Mouse (Mus musculus) limb, embryonic 14.5 days (tissue): ENCODE measurements around the gene Dtx2. TPM values are rescaled to one million over a fixed set of nuclear protein-coding genes. Genes with fewer than 3 reads are reported as not detected.

Experiments used
- ATAC-seq: fragments of 200-750 bp; cut with Nextera tagmentation; 2 replicates; pipeline ENCODE4 v1.8.0; 2017; ENCODE audit warnings: low read depth, moderate number of reproducible peaks, moderate TSS enrichment; ENCODE audit not compliant: low FRiP score
- DNase-seq: peaks from one replicate; pipeline ENCODE4 v3.0.0-alpha.2; 2015; ENCODE audit warnings: low spot score
- H3K27ac ChIP-seq: fragments of 300-500 bp; sonication (generic); replicated peaks from 2 replicates; pipeline ENCODE4 v1.5.1; 2014; ENCODE audit warnings: low read depth, mild to moderate bottlenecking, low read length, moderate library complexity, mixed read lengths
- H3K27me3 ChIP-seq: fragments of 300-500 bp; sonication (generic); 2 replicates; pipeline ENCODE4 v1.6.1; 2014; ENCODE audit warnings: low read length, mixed read lengths; ENCODE audit not compliant: control insufficient read depth, insufficient read depth
- H3K36me3 ChIP-seq: fragments of 300-500 bp; sonication (generic); 2 replicates; pipeline ENCODE4 v1.6.1; 2014; ENCODE audit warnings: mild to moderate bottlenecking, low read length, moderate library complexity, mixed read lengths; ENCODE audit not compliant: control insufficient read depth, insufficient read depth
- H3K4me1 ChIP-seq: fragments of 300-500 bp; sonication (generic); 2 replicates; pipeline ENCODE4 v1.6.1; 2014; ENCODE audit warnings: antibody characterized with exemption, low read length, mixed read lengths; ENCODE audit not compliant: control insufficient read depth, insufficient read depth
- H3K4me2 ChIP-seq: fragments of 300-500 bp; sonication (generic); replicated peaks from 2 replicates; pipeline ENCODE4 v1.6.1; 2014; ENCODE audit warnings: low read depth, mild to moderate bottlenecking, low read length, moderate library complexity; ENCODE audit not compliant: severe bottlenecking
- H3K4me3 ChIP-seq: fragments of 300-500 bp; sonication (generic); replicated peaks from 2 replicates; pipeline ENCODE4 v1.5.1; 2014; ENCODE audit warnings: low read length
- H3K9ac ChIP-seq: fragments of 300-500 bp; sonication (generic); 2 replicates; pipeline ENCODE4 v1.6.1; 2014; ENCODE audit warnings: mild to moderate bottlenecking, low read depth, low read length, moderate library complexity; ENCODE audit not compliant: severe bottlenecking
- H3K9me3 ChIP-seq: fragments of 300-500 bp; sonication (generic); 2 replicates; pipeline ENCODE4 v1.6.1; 2016; ENCODE audit warnings: low read length; ENCODE audit not compliant: control insufficient read depth
- POLR2A ChIP-seq: fragments of 200-500 bp; IDR thresholded peaks from 2 replicates; pipeline ENCODE4 v1.8.0; 2012; ENCODE audit warnings: inconsistent platforms, mild to moderate bottlenecking, moderate library complexity, borderline replicate concordance; ENCODE audit not compliant: insufficient read depth, insufficient read length; ENCODE audit errors: extremely low read depth
- WGBS: fragments of 180-500 bp; shearing (Covaris S2); extraction: QIAGEN DNeasy Blood & Tissue Kit; methylation state at CpG from one replicate; pipeline ENCODE4 v1.1.7; 2014; 5-methylcytosine and 5-hydroxymethylcytosine counted together
- polyA plus RNA-seq, 2 experiments: library from polyadenylated mRNA; depleted of rRNA in 1 of 2; stranded (reverse) in 1 of 2; unstranded in 1 of 2; fragments of >200 nt; fragmentation: Nextera tagmentation in 1 of 2; extraction: Ambion mirVana in 1 of 2; gene quantifications; 2 replicates each; pipeline versions ENCODE4 v1.2.1 to v1.2.3; 2012 to 2014

Dtx2 gene
- polyA plus RNA-seq, 2 experiments, result 28.5 to 29.5 TPM

GRCm38 (mm10) chr5:135993381-135993965, 1.1 kb upstream of the Dtx2 start:
- 56% methylated on average over 5 of the region's 5 CpGs for whole genome bisulfite sequencing
- no peak overlapping the region for H3K4me3 ChIP-seq
- ATAC-seq, result no peak
- H3K9ac ChIP-seq, result no peak overlapping the region
- TF ChIP-seq POLR2A, result no peak
- no peak overlapping the region for H3K27ac ChIP-seq
- DNase-seq, result no peak
- H3K4me2 ChIP-seq, result no peak overlapping the region
- H3K27me3 ChIP-seq, result no peaks in the 10 kb centered on the region
- peaks cover 22% of the 10 kb centered on the region for H3K36me3 ChIP-seq
- no peaks in the 10 kb centered on the region for H3K9me3 ChIP-seq
- H3K4me1 ChIP-seq, result peaks cover 7% of the 10 kb centered on the region

DNA sequence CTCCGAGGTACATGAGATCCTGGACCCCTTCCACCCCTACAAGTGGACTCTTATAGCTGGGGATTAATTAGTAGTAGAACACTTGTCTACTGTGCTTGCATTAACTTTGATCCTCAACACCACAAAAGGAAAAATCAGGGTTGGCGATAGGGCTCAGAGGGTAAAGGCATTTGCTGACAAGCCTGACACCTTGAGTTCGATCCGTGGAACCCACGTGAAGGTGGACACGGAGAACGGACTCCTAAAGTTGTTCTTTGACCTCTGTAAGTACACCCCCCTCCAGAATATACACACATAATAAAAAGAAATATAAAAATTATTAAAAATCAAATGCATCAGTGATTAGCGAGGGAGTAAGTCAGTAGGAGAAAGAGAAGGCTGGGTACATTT, 270 bp upstream of the Dtx2 start:
- no peaks in the 10 kb centered on the region for H3K9me3 ChIP-seq
- no peak overlapping the region for H3K4me2 ChIP-seq
- H3K27me3 ChIP-seq, result no peaks in the 10 kb centered on the region
- TF ChIP-seq POLR2A, result no peak
- H3K9ac ChIP-seq, result no peak overlapping the region
- no peak for ATAC-seq
- H3K4me3 ChIP-seq, result peak overlapping the region; percentile 67
- WGBS, result 66% methylated on average over 8 of the region's 8 CpGs
- peaks cover 30% of the 10 kb centered on the region for H3K36me3 ChIP-seq
- peaks cover 7% of the 10 kb centered on the region for H3K4me1 ChIP-seq
- H3K27ac ChIP-seq, result no peak overlapping the region
- no peak for DNase-seq

DNA sequence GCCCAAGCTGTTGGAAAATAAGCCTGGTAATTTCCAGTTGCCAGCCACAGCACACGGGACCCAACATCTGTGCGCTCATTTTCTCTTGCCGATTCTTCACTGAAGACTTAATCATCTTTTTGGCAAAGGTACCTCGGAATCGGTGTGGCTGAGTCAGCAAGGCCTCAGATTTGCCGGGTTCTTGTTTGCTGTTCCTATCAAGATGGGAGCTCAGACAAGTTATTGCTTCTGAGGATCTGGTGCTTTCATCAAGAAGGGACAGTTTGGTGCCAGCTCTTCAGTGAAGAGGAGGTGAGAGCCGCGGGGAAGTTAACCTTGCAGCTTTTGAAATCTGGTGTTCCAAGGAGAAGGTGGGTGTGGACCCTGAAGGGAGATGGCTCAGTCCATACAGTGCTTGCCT, 1.6 kb downstream of the Dtx2 start:
- WGBS, result 90% methylated on average over 8 of the region's 8 CpGs
- DNase-seq (no peak), ATAC-seq (no peak)
- no peaks in the 10 kb centered on the region for H3K9me3 ChIP-seq
- peaks cover 7% of the 10 kb centered on the region for H3K4me1 ChIP-seq
- H3K4me2 ChIP-seq, result no peak overlapping the region
- H3K36me3 ChIP-seq, result peaks cover 34% of the 10 kb centered on the region
- H3K27me3 ChIP-seq, result no peaks in the 10 kb centered on the region
- H3K9ac ChIP-seq, result no peak overlapping the region
- no peak for TF ChIP-seq POLR2A
- 0 out of 2 replicates have a peak overlapping the region, but pooled peaks have one; percentile 67 for H3K4me3 ChIP-seq
- H3K27ac ChIP-seq, result no peak overlapping the region

DNA sequence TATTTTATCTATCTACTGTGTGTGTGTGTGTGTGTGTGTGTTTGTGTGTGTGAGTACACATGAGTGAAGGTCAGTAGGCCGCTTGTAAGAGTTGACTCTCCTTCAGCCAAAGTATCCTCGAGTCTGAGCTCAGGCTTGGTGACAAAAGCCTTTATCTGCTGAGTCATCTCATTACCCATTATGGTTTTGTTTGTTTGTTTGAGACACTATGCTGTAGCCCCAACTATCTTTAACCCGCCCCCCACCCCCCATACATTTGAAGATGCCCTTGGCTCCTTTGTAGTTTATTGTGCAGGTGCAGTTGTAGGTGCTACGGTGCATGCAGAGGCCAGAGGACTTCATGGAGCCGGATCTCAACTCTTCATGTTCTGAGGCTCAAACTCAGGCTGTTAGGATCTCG, 6.6 kb downstream of the Dtx2 start:
- no peak overlapping the region for H3K27ac ChIP-seq
- WGBS, result 91% methylated on average over 6 of the region's 6 CpGs
- H3K4me1 ChIP-seq, result peaks cover 8% of the 10 kb centered on the region; the same call in 1 of the 2 replicates
- H3K9ac ChIP-seq, result no peak overlapping the region
- ATAC-seq (no peak), DNase-seq (no peak)
- no peaks in the 10 kb centered on the region for H3K9me3 ChIP-seq
- H3K27me3 ChIP-seq, result no peaks in the 10 kb centered on the region
- H3K4me2 ChIP-seq, result no peak overlapping the region
- H3K36me3 ChIP-seq, result peaks cover 44% of the 10 kb centered on the region
- H3K4me3 ChIP-seq, result no peak overlapping the region
- no peak for TF ChIP-seq POLR2A

- Histone ChIP-seq H3K27me3 (no peaks in the 10 kb centered on the region), H3K4me1 (peaks cover 8% of the 10 kb centered on the region; the same call in 1 of the 2 replicates), H3K4me2 (no peak overlapping the region), H3K9ac (no peak overlapping the region), H3K4me3 (no peak overlapping the region), H3K9me3 (no peaks in the 10 kb centered on the region), H3K27ac (no peak overlapping the region), H3K36me3 (peaks cover 37% of the 10 kb centered on the region)
- ATAC-seq (no peak), DNase-seq (peak; percentile 19)
- WGBS, result 47% methylated on average over 2 of the region's 2 CpGs
- no peak for TF ChIP-seq POLR2A
Observed at GRCm38 (mm10) chr5:136002325-136002724, 7.7 kb downstream of the Dtx2 start.

GRCm38 (mm10) chr5:136002751-136003151, 8.2 kb downstream of the Dtx2 start:
- 14% methylated on average over 3 of the region's 3 CpGs for WGBS
- Histone ChIP-seq H3K4me2 (no peak overlapping the region), H3K9me3 (no peaks in the 10 kb centered on the region), H3K4me3 (no peak overlapping the region), H3K36me3 (peaks cover 33% of the 10 kb centered on the region), H3K9ac (no peak overlapping the region), H3K4me1 (peaks cover 8% of the 10 kb centered on the region; the same call in 1 of the 2 replicates), H3K27ac (no peak overlapping the region), H3K27me3 (no peaks in the 10 kb centered on the region)
- no peak for ATAC-seq
- no peak for TF ChIP-seq POLR2A
- no peak for DNase-seq
